Mouse (Mus musculus): ENCODE results near the gene Sstr2. TPM values are rescaled to one million over a fixed set of nuclear protein-coding genes. Genes with fewer than 3 reads are reported as not detected.

The Sstr2 gene
- total and polyA plus RNA-seq, 3 experiments, result 0.77 to 0.82 TPM; not detected in 1

DNA sequence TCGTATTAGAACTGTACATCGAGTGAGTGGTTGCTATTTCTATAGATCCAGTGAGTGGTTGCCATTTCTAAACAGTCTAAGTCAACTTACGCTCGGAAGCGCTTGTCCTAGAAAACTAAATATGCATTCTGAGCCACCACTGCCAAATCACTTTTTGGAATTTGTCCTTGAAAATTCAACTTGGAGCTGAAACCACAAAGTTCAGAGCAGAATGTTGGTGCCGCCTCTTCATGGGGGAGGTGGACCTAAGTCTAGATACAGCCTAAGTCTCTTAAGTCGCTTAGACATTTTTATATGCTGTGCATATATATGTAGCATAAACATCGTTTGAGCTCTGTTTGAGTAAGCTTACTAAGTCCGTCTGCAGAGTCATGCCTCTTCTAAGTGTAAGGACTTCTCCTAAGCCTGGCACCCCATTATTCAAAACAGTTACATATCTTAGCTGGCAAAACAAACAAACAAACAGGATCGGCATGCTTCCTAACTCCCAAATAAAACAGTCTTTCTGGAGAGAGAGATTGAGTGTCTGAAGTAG, 8.0 kb upstream of the Sstr2 start:
- DNase-seq (ENCODE audit: low read depth, low spot score), result no peak
- Histone ChIP-seq H3K9me3 (replicated peaks; ENCODE audit: insufficient read depth, low read length) (no peaks in the 10 kb centered on the region), H3K4me1 (ENCODE audit: control insufficient read depth in 1 of 2, insufficient read depth in 2 of 2, low read length in 2 of 2) (no peaks in the 10 kb centered on the region), H3K27me3 (ENCODE audit: control insufficient read depth in 1 of 2, insufficient read depth in 2 of 2, low read length in 2 of 2) (0 out of 4 replicates have a peak, but pooled peaks cover 0 to 2% of the 10 kb centered on the region in 2 experiments), H3K36me3 (ENCODE audit: control insufficient read depth in 1 of 2, insufficient read depth in 2 of 2, low read length in 2 of 2) (no peaks in the 10 kb centered on the region), H3K27ac (ENCODE audit: control insufficient read depth, low read depth, low read length) (no peak overlapping the region), H3K9ac (ENCODE audit: control insufficient read depth, low read depth, low read length, poor library complexity, severe bottlenecking) (no peak overlapping the region), H3K4me3 (ENCODE audit: control insufficient read depth in 1 of 2, insufficient read depth in 1 of 2, low read depth in 2 of 2, low read length in 2 of 2) (no peak overlapping the region), H3K79me2 (ENCODE audit: control insufficient read depth, insufficient read depth, low read length, poor library complexity) (no peaks in the 10 kb centered on the region)
- TF ChIP-seq KAT2A (conservative IDR thresholded peaks at IDR 0.05; ENCODE audit: low read depth, low read length) (no peak), ZKSCAN1 (IDR thresholded peaks at IDR 0.05; ENCODE audit: low read depth, low read length) (no peak)

DNA sequence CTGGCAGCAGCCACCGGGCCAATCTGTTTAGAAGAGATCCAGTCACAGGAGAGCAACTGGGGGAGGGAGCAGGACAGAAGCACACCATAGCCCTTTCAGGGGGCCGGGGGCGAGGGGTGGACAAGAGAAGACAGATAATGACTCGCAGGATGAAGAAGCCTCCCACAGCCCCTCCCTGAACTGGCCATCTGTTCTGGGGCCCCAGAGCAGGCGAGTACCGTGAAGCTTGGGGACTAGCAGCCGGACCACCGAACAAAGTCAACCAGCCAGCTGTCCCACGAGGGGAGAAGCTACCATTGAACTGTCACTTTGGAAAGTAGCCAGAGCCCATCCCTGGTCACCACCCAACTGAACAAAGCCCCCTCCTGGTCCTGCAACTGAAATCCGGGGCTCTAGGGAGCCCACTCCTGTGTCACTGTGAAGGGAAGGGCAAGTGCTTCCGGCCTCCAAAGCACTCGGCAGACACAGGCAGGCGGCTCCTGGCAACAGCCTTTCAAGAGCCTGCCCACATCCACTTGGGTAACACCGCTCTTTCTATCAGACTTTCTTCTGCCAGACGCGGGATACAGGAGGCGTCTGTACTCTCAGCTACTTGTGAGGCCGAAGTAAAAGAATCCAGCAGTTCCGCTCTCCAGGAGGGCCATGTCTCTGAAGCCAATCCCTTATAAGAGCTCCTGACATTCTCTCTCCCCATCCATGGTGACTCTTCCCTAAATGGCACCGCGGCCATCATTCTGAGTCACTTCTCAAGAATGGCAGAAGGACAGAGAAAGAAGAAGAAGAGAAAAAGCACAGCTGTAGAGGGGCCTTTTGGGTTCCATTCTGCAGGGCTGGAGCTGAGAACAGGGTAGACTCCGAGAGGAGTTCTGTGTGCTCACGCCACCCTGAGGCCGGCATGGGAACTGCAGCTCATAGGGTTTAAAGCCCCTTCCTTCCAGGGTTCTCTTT, 7.2 kb upstream of the Sstr2 start:
- Histone ChIP-seq H3K4me1 (ENCODE audit: control insufficient read depth in 1 of 2, insufficient read depth in 2 of 2, low read length in 2 of 2) (no peaks in the 10 kb centered on the region), H3K9me3 (replicated peaks; ENCODE audit: insufficient read depth, low read length) (no peaks in the 10 kb centered on the region), H3K9ac (ENCODE audit: control insufficient read depth, low read depth, low read length, poor library complexity, severe bottlenecking) (no peak overlapping the region), H3K27me3 (ENCODE audit: control insufficient read depth in 1 of 2, insufficient read depth in 2 of 2, low read length in 2 of 2) (0 out of 4 replicates have a peak, but pooled peaks cover 0 to 2% of the 10 kb centered on the region in 2 experiments), H3K36me3 (ENCODE audit: control insufficient read depth in 1 of 2, insufficient read depth in 2 of 2, low read length in 2 of 2) (no peaks in the 10 kb centered on the region), H3K4me3 (ENCODE audit: control insufficient read depth in 1 of 2, insufficient read depth in 1 of 2, low read depth in 2 of 2, low read length in 2 of 2) (no peak overlapping the region), H3K79me2 (ENCODE audit: control insufficient read depth, insufficient read depth, low read length, poor library complexity) (no peaks in the 10 kb centered on the region), H3K27ac (ENCODE audit: control insufficient read depth, low read depth, low read length) (no peak overlapping the region)
- DNase-seq (ENCODE audit: low read depth, low spot score), result peak; percentile 61
- TF ChIP-seq BHLHE40 (IDR thresholded peaks at IDR 0.05; ENCODE audit: borderline replicate concordance, low read depth, low read length) (no peak), UBTF (IDR thresholded peaks at IDR 0.05; ENCODE audit: borderline replicate concordance, insufficient read depth, low read depth, low read length) (no peak), MAZ (IDR thresholded peaks at IDR 0.05; ENCODE audit: low read depth, low read length) (no peak), MAFK (IDR thresholded peaks at IDR 0.05; ENCODE audit: borderline replicate concordance, low read depth, low read length) (no peak), ZKSCAN1 (IDR thresholded peaks at IDR 0.05; ENCODE audit: low read depth, low read length) (no peak), POLR2AphosphoS2 (IDR thresholded peaks at IDR 0.05; ENCODE audit: low read length) (no peak), RAD21 (IDR thresholded peaks at IDR 0.05; ENCODE audit: low read depth, low read length) (peak; percentile 66), SIN3A (IDR thresholded peaks at IDR 0.05; ENCODE audit: low read length) (no peak), ZC3H11A (IDR thresholded peaks at IDR 0.05; ENCODE audit: low read depth, low read length) (peak; percentile 56), ZMIZ1 (IDR thresholded peaks at IDR 0.05; ENCODE audit: low read depth, low read length) (no peak), RCOR1 (IDR thresholded peaks at IDR 0.05; ENCODE audit: low read depth, low read length) (no peak), CHD2 (IDR thresholded peaks at IDR 0.05; ENCODE audit: low read length) (no peak), POLR2AphosphoS5 (IDR thresholded peaks at IDR 0.05; ENCODE audit: borderline replicate concordance, low read depth, low read length) (no peak), MEF2A (IDR thresholded peaks at IDR 0.05; ENCODE audit: extremely low read depth, insufficient replicate concordance, low read depth, low read length, poor library complexity, severe bottlenecking) (no peak), TAL1 (IDR thresholded peaks at IDR 0.05; ENCODE audit: low read length) (no peak), TCF12 (IDR thresholded peaks at IDR 0.05; ENCODE audit: low read depth, low read length) (no peak), USF1 (IDR thresholded peaks at IDR 0.05; ENCODE audit: low read depth, low read length) (no peak), MAX (IDR thresholded peaks at IDR 0.05; ENCODE audit: low read length) (no peak), JUND (IDR thresholded peaks at IDR 0.05; ENCODE audit: low read depth, low read length) (no peak), NELFE (IDR thresholded peaks at IDR 0.05; ENCODE audit: low read depth, low read length) (no peak), CTCF (IDR thresholded peaks at IDR 0.05 in 2 of 3, conservative IDR thresholded peaks at IDR 0.05 in 1 of 3; ENCODE audit: control insufficient read depth in 1 of 3, insufficient read depth in 1 of 3, low read depth in 2 of 3, low read length in 3 of 3, poor library complexity in 1 of 3, severe bottlenecking in 1 of 3) (peak; percentile 77 to 83 (median 83)), ZNF384 (IDR thresholded peaks at IDR 0.05; ENCODE audit: low read depth, low read length) (no peak), MYB (IDR thresholded peaks at IDR 0.05; ENCODE audit: low read depth, low read length) (no peak), NRF1 (IDR thresholded peaks at IDR 0.05; ENCODE audit: insufficient read depth, low read depth, low read length, poor library complexity, severe bottlenecking) (no peak), GABPA (IDR thresholded peaks at IDR 0.05; ENCODE audit: low read depth, low read length) (no peak), CHD1 (IDR thresholded peaks at IDR 0.05; ENCODE audit: low read depth, low read length) (no peak), ETS1 (IDR thresholded peaks at IDR 0.05; ENCODE audit: low read depth, low read length) (no peak), ELF1 (IDR thresholded peaks at IDR 0.05; ENCODE audit: low read depth, low read length) (no peak)

All from MEL (cell line).